Mouse (Mus musculus) MEL (cell line): ENCODE measurements at regions not wholly inside any gene's neighbourhood (a gene's known extent, or its start where the extent isn't known, plus 50 kb on each side); places are given as distances from the start of the nearest gene placed in this dataset.

Source experiments
- BHLHE40 ChIP-seq: IDR thresholded peaks from 2 replicates; pipeline ENCODE4 v1.6.1; 2012; ENCODE audit warnings: low read depth, mild to moderate bottlenecking, inconsistent platforms, low read length, improper control_type of control experiment, borderline replicate concordance
- GATA1 ChIP-seq: IDR thresholded peaks from 2 replicates; pipeline ENCODE4 v1.6.1; 2011; ENCODE audit warnings: low read depth, low read length, improper control_type of control experiment
- POLR2AphosphoS5 ChIP-seq: IDR thresholded peaks from 2 replicates; pipeline ENCODE4 v1.6.1; 2012; ENCODE audit warnings: low read depth, borderline replicate concordance, mild to moderate bottlenecking, inconsistent platforms, low read length, moderate library complexity, mixed read lengths

DNA sequence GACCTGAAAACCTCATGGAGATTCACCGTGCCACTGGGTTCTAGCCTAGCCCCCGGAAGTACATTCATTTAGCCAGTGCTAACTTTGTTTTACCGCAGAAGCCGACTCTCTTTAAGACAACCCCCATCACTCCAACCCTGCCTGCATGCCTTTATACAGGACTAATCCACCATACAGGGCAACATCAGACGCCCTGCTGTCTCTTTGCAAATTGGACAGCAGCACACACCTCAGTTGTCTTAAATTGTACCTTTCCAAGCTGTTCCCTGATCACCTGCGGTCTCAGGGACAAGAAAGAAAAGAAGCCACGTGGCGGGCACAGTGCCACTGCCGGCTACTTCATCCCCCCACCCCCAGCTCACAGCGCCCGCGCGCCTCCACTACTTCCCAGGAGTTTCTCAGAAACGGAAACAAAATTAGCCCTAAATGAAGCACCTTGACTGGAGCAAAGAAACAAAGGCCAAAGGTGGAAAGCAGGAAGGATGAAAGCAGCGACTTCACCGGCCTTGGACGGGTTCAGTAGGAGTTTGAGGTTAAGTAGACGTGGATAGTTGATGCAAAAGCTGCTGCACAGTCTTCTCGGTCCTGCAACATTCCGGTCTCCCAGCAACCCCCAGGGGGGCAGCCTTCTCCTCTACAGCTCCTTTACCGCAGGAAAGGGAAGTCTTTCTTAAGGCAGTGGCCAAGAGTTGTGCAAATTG, 120.9 kb upstream of the Dapk1 start:
- TF ChIP-seq BHLHE40, result no peak
- TF ChIP-seq POLR2AphosphoS5, result no peak
- TF ChIP-seq GATA1, result no peak
